Mouse (Mus musculus) left cerebral cortex, postnatal 10 days (tissue): ENCODE measurements around the gene Nrp1. TPM values are rescaled to one million over a fixed set of nuclear protein-coding genes. Genes with fewer than 3 reads are reported as not detected.

Source experiments
- DNase-seq, 2 experiments: peaks; one replicate each; pipeline ENCODE4 v3.0.0; 2021 to 2022; ENCODE audit warnings: low spot score in 2 of 2, mixed read lengths in 1 of 2; ENCODE audit errors: extremely low spot score in 1 of 2
- intact Hi-C: fragments of 180-260 bp; cut with DNase I; formaldehyde crosslinking; loops from one replicate; pipeline ENCODE4 v1.15.1; 2025
- total RNA-seq, 2 experiments: library from RNA; stranded (reverse); gene quantifications; 2 replicates each; pipeline ENCODE4 v1.2.3; 2021

The Nrp1 gene
- total RNA-seq, 2 experiments from 2014 or later = 33.7 to 35.3 TPM

DNA sequence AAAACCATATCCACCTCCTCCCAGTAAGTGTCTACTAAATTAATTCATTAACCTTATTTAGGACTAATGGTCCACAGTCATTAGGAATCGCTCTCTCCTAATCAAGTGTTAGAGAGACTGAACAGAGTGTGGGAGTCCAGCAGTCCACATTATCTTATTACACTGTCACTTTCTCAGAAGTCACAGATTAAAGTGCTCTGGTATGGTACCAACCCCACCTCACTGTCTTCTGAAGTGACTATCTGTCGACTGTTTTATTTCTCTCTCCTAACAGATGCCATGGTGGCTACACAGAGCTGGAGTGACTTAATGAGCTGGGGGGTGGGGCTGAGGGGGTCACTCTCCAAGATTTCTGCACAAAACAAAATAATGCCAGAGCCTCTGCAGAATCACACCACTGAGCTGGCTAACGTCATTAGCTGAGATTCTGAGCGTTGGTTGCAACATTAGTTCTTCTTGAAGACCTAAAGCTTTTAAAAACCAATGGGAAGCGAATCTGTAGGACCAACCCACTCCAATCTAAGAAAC is 3.0 kb downstream of the Nrp1 start:
- no peak for DNase-seq
- intact Hi-C loops = loop anchor here (5.0 kb wide), 1 partner anchor 769 kb away; no protein-coding TSS in a partner anchor

DNA sequence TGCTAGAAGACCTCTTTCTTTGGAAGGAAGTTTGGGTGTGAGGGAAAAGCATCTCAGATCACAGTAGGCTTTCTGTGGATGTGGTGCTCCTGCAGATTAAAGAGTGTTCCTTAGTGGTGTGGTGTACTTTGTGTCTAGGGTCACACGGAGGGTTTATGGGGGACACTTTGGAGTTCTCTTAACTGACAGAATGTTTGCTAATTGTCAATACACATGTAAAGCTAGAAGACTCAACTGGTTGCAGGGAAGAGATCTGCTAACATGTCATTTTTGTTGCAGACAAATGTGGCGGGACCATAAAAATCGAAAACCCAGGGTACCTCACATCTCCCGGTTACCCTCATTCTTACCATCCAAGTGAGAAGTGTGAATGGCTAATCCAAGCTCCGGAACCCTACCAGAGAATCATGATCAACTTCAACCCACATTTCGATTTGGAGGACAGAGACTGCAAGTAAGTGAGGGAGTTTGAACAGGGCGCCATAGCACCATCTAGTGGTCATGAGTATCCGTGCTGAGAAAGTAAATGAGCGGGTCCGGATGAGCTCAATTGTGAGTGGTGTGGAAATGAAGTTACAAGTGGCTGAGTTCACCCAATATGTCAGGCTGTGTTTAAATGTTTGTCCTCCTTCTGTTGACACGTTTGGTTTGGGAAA is 4.7 kb downstream of the Nrp1 start:
- intact Hi-C loops = loop anchor here (2.0 to 5.0 kb wide), 2 partner anchors 771 to 1172 kb away; no protein-coding TSS in a partner anchor
- DNase-seq = peak; percentile 82 to 87

DNA sequence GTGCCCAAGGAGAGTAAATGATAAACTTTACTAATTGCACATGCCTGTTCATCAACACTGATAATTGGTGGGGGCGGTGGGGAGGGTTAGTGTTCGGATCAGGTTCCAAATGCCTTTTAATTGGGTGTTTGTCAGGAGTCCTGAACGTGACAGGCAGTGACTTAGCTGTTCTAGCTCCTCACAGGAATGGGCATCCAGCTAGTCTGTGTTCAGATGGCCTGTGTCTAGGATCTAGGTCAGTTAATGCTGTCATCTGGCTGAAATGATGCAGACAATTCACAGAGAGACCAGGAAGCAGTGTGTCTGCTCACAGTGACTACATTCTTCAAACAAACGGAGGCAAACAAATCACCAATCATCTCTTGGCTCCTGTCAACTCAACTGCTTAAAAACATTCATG is 12.1 kb downstream of the Nrp1 start:
- intact Hi-C loops = loop anchor here (10.0 kb wide), 1 partner anchor 124 kb away; no protein-coding TSS in a partner anchor
- no peak for DNase-seq

DNA sequence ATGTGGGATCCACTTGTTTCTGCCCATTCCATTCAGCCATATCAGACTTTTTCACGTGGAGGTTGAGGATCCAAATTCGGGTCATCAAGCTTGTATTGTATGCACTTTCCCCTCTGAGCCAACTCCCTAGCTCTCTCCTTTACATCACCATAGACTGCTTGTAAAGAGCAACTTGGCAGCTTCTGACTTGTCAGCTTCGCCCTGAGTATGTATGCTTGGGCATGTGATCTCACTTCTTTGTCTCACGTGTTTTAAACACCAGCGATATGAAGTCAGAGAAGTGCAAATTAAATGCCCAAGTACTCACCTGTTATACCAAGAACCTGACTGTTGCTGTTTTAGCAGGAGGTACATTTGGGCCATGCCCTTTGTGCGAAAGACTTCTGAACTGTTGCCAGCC is 12.6 kb downstream of the Nrp1 start:
- no peak for DNase-seq
- intact Hi-C loops = loop anchor here (10.0 kb wide), 1 partner anchor 124 kb away; no protein-coding TSS in a partner anchor

- intact Hi-C loops = loop anchor here (10.0 kb wide), 1 partner anchor 123 kb away; no protein-coding TSS in a partner anchor
- DNase-seq = no peak
These were observed 13.4 kb downstream of the Nrp1 start for GRCm38 (mm10) chr8:128371789-128372188.

- intact Hi-C loops = loop anchor here (10.0 kb wide), 1 partner anchor 122 kb away; no protein-coding TSS in a partner anchor
- no peak for DNase-seq
These were observed 14.3 kb downstream of the Nrp1 start for GRCm38 (mm10) chr8:128372724-128373123.

DNA sequence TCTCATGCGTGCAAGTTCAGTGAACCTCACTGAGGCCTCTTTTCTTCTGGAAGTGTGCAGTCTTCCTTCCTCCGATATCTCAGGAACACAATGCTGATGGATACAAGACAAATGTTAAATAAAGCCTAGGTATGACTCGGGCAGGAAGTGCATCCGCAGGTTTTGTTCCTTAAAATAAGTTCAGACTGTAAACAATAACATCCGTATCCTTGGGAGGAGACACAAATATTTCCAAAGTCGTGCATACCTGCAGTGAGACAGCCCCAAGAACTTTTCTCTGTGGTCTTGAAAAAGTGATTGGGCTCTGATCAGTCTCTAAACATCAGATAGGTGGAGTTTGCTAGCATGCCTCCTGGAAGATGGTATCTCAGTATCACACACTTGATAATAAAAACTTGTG is 15.0 kb downstream of the Nrp1 start:
- intact Hi-C loops = loop anchor here (10.0 kb wide), 1 partner anchor 121 kb away; no protein-coding TSS in a partner anchor
- DNase-seq = no peak

GRCm38 (mm10) chr8:128375291-128375690 is 16.9 kb downstream of the Nrp1 start:
- DNase-seq = no peak
- intact Hi-C loops = loop anchor here (10.0 kb wide), 1 partner anchor 120 kb away; no protein-coding TSS in a partner anchor

DNA sequence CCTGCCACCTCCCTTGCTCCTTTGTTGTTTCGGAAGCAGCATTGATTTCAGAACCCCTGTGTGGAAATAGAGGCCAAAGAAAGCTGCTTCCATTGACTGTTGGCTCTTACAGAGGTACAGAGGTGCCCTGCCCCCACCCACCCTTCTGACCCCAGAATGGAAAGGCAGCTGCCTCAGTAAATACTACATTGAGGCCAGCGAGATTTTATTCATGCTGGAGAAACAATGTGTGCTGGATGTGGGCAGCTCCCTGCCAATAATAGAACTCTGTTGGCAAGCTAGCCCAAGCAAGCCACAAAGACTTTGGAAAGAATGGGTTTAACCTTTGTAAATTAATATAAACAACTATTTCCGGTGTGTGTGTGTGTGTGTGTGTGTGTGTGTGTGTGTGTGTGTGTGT is 24.8 kb downstream of the Nrp1 start:
- DNase-seq = peak in 1 of 2 experiments; percentile 30
- intact Hi-C loops = no loop called here

DNA sequence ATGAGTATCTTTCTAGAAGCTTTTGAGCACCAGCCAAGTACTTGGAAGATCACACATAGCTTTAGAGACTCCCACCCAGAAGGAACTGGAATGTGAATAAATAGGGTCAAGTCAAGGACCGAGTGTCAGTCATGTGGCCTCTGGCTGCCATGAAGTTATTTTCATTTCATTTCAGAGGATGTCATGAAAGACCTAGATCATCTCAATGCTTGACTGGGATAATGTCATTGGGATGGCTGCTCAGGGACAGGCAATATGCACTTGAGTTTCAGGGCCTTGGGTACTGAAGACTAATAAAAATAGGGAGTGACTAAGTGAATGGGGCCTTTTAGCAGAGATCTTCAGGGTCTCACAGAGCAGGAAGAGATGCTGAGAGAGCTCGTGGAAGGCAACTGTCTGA is 26.0 kb downstream of the Nrp1 start:
- intact Hi-C loops = no loop called here
- DNase-seq = no peak

- no peak for DNase-seq
- intact Hi-C loops = no loop called here
These were observed 26.5 kb downstream of the Nrp1 start for GRCm38 (mm10) chr8:128384921-128385332.

DNA sequence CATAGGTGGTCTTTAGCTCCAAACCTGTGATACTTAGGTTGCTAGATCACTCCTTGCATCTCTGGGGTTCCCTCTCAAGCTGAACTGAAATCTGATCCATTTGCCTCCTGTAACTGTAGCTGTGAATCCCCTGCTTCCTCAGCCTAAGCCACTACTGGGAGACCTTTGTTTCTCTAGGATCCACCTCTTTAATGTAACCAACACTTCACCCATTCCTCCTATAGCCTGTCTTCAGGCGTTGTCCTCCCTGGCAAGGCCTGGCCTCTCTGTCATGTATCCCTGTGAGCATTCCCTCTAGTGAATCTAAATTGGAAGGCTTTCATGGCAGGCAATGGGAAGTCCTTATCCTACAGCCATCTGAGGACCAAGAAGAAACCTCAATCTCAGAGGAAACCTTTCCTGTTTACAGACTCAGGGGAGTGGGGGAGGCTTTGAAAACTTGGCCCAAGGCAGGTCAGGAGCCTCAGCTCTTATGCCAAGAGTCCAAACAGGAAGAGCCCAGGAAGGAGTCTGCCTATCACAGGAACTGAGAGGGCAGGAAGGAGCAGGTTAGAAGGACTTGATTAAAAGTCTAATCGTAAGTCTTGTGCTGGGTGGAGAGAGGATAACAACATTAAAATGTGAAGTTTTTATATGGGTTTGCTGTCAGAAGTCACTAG is 28.7 kb downstream of the Nrp1 start:
- DNase-seq = peak in 1 of 2 experiments; percentile 43
- intact Hi-C loops = no loop called here

DNA sequence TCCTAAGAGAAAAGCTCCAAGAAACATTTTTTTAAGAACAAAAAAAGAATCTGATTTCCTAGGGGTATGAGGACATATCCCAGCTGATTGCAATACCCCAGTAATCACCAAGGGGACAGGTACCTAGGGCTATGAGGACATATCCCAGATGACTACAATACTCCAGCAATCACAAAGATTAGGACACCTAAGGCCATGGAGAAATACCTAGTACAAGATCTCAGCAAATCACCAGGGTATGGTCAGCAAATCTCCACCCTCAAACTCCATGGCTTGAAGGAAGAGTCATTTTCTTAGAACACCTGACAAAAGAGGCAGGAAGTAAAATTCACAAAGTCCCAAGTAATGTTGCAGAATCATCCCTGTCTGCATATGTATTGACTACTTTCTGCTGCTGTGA is 32.4 kb downstream of the Nrp1 start:
- DNase-seq = no peak
- intact Hi-C loops = no loop called here

DNA sequence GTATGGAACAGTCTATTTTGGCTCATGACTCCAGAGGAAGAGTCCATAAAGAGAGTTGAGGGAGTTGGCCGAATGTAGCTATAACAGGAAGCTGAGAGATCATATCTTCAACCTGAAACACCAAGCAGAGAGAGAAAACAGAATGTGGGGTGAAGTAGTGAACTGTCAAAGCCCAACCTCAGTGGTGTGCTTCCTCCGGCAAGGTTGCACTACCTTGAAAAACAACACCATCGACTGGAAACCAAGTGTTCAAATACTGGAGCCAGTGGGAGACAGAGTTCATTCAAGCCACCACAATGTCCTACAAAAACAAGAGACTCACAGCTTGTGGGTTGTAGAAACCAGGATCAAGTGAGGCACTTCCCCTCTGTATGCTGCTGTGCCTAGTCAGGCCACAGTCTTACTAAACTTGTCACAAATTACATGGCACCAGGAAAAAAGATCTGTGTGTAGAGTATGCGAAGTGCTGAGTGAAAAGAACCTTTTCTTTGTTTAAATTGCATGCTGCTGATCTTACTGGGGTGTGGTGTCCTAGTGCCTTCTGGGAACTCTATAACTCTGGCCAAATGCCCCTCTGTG is 32.9 kb downstream of the Nrp1 start:
- intact Hi-C loops = no loop called here
- no peak for DNase-seq

DNA sequence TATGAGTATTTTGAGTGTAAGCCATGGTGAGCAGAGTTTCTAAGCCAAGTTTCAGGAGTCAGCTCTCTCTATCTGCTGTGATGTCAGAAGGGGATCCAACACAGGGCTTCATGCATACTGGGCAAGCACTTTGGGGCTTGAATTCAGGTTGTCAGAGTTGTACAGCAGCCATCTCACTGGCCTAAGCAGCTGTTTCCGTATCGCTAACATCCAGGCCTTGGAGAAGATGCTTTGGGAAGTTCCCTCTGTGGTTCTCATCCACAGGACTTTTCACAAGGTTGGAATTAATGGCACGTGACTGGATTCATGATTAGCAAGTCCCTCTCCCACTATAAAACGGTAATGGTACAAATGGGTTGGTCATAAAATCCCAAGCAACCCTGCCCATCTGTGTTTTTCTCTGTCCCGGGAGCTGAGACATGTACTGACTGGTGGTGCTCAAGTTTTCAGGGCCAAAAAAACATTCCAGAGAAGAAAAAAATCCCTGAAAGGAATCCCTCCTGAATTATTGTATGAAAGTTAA is 36.3 kb downstream of the Nrp1 start:
- intact Hi-C loops = no loop called here

GRCm38 (mm10) chr8:128396968-128397367 is 38.6 kb downstream of the Nrp1 start:
- DNase-seq = no peak
- intact Hi-C loops = no loop called here

More for the DNA sequence above, 36.3 kb downstream of the Nrp1 start:
- DNase-seq = no peak

DNA sequence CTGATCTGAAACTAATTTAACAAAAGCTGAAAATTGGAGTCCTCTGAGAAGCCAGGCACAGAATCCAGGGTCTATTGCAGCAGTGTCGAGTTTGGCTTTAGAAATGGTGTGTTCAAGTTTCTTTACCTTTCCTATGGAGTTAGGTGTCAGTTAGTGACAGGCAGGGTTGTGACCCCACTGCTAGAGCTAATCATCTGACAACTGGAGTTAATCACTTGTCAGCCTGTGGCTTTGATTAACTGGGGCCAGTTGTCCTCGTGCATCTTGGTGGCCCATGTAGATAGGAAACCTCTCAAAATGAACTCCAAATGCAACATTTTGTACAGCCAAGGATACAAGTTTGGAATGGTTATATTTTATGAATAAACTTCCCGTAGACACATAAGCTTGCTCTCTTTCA is 39.0 kb downstream of the Nrp1 start:
- intact Hi-C loops = no loop called here
- no peak for DNase-seq

DNA sequence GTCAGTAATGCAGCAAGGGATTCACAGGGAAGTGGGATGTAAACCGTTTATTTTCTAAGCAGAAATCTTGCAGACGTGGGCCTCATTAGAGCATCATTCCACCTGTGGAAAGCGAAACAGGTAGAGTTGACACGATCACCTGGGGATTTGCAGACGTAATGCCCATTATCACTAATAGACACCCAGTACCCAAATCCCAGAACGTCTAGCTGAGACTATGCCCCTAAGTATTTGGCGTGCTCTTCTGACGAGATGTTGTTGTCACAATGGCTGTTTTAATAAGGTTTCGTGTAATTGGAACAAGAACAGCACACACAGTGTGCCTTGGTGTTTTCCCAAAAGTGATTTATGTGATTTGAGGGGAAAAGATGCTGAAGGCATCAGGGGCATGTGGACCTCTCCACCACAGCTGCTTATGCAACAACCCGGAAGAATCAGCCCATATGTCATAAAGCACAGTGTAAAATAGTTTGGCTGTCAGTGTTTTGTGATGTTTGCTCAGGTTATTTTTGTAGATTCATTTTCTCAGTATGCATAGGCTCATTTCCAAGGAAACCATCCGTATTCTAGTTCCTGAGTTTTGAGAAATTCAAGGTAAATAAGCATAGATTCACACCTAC is 40.2 kb downstream of the Nrp1 start:
- intact Hi-C loops = no loop called here
- DNase-seq = no peak

DNA sequence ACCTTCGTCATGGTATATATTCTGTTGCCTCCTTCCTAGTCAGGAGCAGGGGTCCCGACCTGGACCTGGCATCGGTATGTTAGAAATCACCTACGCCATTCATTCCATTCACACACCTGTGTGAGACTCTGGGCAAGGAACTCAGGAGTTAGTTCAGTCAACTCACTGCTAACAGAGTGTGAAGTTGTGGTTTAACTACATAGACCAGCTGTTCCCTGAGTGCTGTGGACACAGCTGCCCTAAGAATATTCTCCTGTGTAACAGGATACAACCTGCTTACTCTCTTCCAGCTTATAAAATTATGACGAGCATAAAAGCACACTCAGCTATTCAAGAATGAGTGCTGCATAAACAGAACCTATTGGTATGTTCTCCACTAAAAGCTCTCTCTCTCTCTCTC is 41.9 kb downstream of the Nrp1 start:
- DNase-seq = no peak
- intact Hi-C loops = no loop called here
